Mouse (Mus musculus) bone marrow macrophage, adult 2 months (primary cell): ENCODE measurements at regions not wholly inside any gene's neighbourhood (a gene's known extent, or its start where the extent isn't known, plus 50 kb on each side); places are given as distances from the start of the nearest gene placed in this dataset.

Source experiments
- CTCF ChIP-seq: IDR thresholded peaks from 2 replicates; pipeline ENCODE4 v1.5.1; 2012; ENCODE audit warnings: low read depth, mild to moderate bottlenecking, low read length, moderate library complexity
- POLR2A ChIP-seq: IDR thresholded peaks from 2 replicates; pipeline ENCODE4 v1.6.1; 2012; ENCODE audit warnings: mild to moderate bottlenecking, low read depth, low read length, borderline replicate concordance

DNA sequence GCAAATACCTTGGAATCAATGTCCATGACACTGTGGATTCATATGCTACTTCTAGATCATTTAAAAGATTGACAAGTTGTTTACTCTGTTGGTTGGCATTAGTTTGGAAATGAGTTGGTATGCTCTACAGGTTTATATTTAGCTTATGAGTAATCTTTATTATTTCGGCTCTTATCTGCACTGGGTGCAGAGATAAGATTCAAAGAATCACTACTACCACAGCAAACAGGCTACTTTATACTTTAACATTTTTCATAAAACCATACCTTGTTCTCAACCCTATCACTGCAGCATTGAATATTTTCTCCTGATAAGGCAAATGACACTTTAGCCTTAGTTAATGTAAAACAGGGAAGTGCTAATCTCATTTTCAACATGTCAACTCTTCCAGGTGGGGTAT, 153.7 kb upstream of the Tmem161b start:
- TF ChIP-seq POLR2A (no peak), CTCF (no peak)
